Mouse (Mus musculus) embryonic facial prominence, embryonic 14.5 days (tissue): ENCODE measurements at regions not wholly inside any gene's neighbourhood (a gene's known extent, or its start where the extent isn't known, plus 50 kb on each side); places are given as distances from the start of the nearest gene placed in this dataset.

Experiments used
- ATAC-seq: fragments of 200-750 bp; cut with Nextera tagmentation; 2 replicates; pipeline ENCODE4 v1.8.0; 2017; ENCODE audit warnings: low read depth, moderate number of reproducible peaks, moderate TSS enrichment
- DNase-seq: peaks from one replicate; pipeline ENCODE4 v3.0.0-alpha.2; 2015; ENCODE audit warnings: low spot score
- H3K27ac ChIP-seq: fragments of 300-500 bp; sonication (generic); replicated peaks from 2 replicates; pipeline ENCODE4 v1.5.1; 2014; ENCODE audit warnings: low read depth, mild to moderate bottlenecking, low read length, moderate library complexity
- H3K27me3 ChIP-seq: fragments of 300-500 bp; sonication (generic); replicated peaks from 2 replicates; pipeline ENCODE4 v1.6.1; 2014; ENCODE audit warnings: low read length; ENCODE audit not compliant: control insufficient read depth, insufficient read depth
- H3K36me3 ChIP-seq: fragments of 300-500 bp; sonication (generic); 2 replicates; pipeline ENCODE4 v1.6.1; 2014; ENCODE audit warnings: low read length, mixed read lengths; ENCODE audit not compliant: control insufficient read depth, insufficient read depth
- H3K4me1 ChIP-seq: fragments of 300-500 bp; sonication (generic); 2 replicates; pipeline ENCODE4 v1.6.1; 2014; ENCODE audit warnings: antibody characterized with exemption, low read length; ENCODE audit not compliant: control insufficient read depth, insufficient read depth
- H3K4me2 ChIP-seq: fragments of 300-500 bp; sonication (generic); 2 replicates; pipeline ENCODE4 v1.6.1; 2014; ENCODE audit warnings: low read depth, mild to moderate bottlenecking, low read length, moderate library complexity, mixed read lengths
- H3K4me3 ChIP-seq: fragments of 300-500 bp; sonication (generic); 2 replicates; pipeline ENCODE4 v1.5.1; 2014; ENCODE audit warnings: low read depth, mild to moderate bottlenecking, low read length
- H3K9ac ChIP-seq: fragments of 300-500 bp; sonication (generic); 2 replicates; pipeline ENCODE4 v1.6.1; 2014; ENCODE audit warnings: low read depth, mild to moderate bottlenecking, low read length, moderate library complexity, mixed read lengths
- H3K9me3 ChIP-seq: fragments of 300-500 bp; sonication (generic); 2 replicates; pipeline ENCODE4 v1.6.1; 2016; ENCODE audit warnings: low read length; ENCODE audit not compliant: control insufficient read depth
- WGBS: fragments of 180-500 bp; shearing (Covaris S2); extraction: QIAGEN DNeasy Blood & Tissue Kit; methylation state at CpG from one replicate; pipeline ENCODE4 v1.1.7; 2014; 5-methylcytosine and 5-hydroxymethylcytosine counted together

GRCm38 (mm10) chr6:25546441-25546840 is 144.1 kb downstream of the Gpr37 start:
- Histone ChIP-seq H3K4me3 (no peak overlapping the region), H3K27ac (no peak overlapping the region), H3K27me3 (no peaks in the 10 kb centered on the region), H3K9ac (no peak overlapping the region), H3K36me3 (no peaks in the 10 kb centered on the region), H3K4me1 (no peaks in the 10 kb centered on the region), H3K4me2 (no peak overlapping the region), H3K9me3 (no peaks in the 10 kb centered on the region)
- WGBS = 25% methylated on average over 2 of the region's 2 CpGs
- DNase-seq (peak; percentile 5), ATAC-seq (no peak)
